Mouse (Mus musculus): ENCODE measurements around the gene Obscn. TPM values are rescaled to one million over a fixed set of nuclear protein-coding genes. Genes with fewer than 3 reads are reported as not detected.

The Obscn gene
- polyA plus RNA-seq, 1 experiment = 1.6 TPM

DNA sequence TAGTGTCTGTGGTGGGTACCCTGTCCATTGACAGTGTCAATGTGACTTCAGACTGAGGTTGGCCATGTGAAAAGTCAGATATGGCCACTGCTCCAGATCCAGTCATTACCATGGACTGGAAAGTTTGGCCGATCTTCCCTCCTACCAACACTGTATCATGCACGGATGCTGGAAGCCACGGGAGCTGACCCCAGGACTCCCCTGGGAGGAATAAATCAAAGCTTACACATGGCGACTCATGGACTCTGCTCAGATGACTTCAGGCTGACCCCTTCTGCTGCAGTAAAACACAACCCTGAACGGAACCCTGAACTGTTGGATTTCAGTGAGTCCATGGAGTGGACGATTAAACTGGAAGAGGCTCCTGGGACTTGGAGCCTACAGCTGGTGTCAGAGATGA, 109.8 kb downstream of the Obscn start:
- DNase-seq (ENCODE audit: low read depth in 1 of 2, low spot score in 2 of 2) = no peak
- Histone ChIP-seq H3K4me1 (ENCODE audit: control insufficient read depth, insufficient read depth, insufficient read length) (no peaks in the 10 kb centered on the region), H3K36me3 (ENCODE audit: control insufficient read depth, insufficient read depth, low read length) (no peaks in the 10 kb centered on the region), H3K27ac (ENCODE audit: insufficient read depth, low read length) (no peak overlapping the region), H3K4me3 (ENCODE audit: extremely low read depth, insufficient read depth, insufficient read length) (no peak overlapping the region), H3K27me3 (ENCODE audit: control insufficient read depth, insufficient read depth, low read length) (no peaks in the 10 kb centered on the region)
- TF ChIP-seq POLR2A (IDR thresholded peaks at IDR 0.05; ENCODE audit: low read depth, low read length) (no peak), CTCF (IDR thresholded peaks at IDR 0.05; ENCODE audit: extremely low read depth, insufficient read depth, insufficient read length, insufficient replicate concordance) (no peak)
- 80% methylated on average over 6 of the region's 6 CpGs for WGBS

DNA sequence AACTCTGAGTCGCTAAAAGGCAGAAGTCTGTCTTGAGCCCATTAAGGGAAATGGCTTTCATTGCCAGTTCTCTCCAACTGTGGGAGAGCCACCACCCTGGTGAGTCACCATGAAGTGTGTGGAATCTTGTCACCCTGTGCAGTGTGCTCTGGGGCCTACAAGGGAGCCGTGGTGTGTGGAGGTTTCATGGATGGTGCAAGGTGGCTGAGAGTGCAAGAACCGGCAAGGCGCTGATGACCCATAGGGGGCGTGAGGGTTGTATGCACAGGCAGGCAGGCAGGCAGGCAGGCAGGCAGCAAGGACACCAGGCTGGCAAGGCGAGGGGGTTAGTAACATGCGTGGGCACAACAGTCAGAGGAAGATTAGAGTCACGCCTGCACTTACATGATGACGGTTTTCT, 121.2 kb downstream of the Obscn start:
- Histone ChIP-seq H3K4me3 (ENCODE audit: extremely low read depth, insufficient read depth, insufficient read length) (no peak overlapping the region), H3K36me3 (ENCODE audit: control insufficient read depth, insufficient read depth, low read length) (no peaks in the 10 kb centered on the region), H3K27me3 (ENCODE audit: control insufficient read depth, insufficient read depth, low read length) (no peaks in the 10 kb centered on the region), H3K4me1 (ENCODE audit: control insufficient read depth, insufficient read depth, insufficient read length) (no peaks in the 10 kb centered on the region), H3K27ac (ENCODE audit: insufficient read depth, low read length) (no peak overlapping the region)
- TF ChIP-seq CTCF (IDR thresholded peaks at IDR 0.05; ENCODE audit: extremely low read depth, insufficient read depth, insufficient read length, insufficient replicate concordance) = 0 out of 2 replicates have a peak, but pooled peaks have one; percentile 9
- no peak for TF ChIP-seq POLR2A (IDR thresholded peaks at IDR 0.05; ENCODE audit: low read depth, low read length)
- no peak for DNase-seq (ENCODE audit: low read depth in 1 of 2, low spot score in 2 of 2)
- 34% methylated on average over 9 of the region's 9 CpGs for WGBS

DNA sequence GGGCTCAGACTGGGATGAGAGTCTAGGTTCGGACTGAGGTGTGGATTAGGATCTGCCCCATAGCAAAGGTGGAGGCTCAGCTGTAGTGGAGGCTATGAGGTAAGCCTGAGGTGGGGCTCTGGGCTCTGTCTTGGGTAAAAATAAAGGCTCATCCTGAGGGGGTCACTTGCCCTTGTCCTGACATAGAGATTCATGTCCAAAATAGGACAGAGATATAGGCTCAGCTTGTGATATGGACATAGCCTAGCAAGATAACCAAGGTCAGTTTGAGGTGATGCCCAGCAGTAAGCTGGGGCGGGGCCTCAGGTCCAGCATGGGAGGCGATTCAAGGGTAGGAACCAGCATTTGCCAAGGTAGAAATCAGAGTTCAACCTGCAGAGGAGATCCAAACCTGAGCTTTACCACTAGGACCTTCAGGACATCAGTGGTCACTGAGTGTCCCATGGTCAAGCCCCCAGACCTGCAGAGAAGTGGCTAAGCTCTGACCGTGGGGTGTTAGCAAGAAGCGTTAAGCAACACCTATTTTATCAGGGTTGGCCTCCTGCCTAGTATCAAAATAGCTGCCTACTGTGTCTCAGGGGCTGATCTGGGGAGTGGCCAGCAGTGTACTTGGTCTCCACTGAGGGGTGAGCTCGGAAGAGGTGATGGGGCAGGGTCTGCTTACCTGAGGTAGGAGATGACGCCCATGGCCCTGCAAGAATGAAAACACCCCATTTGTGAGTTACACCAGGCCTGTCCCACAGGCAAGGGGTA, 133.7 kb downstream of the Obscn start:
- DNase-seq (ENCODE audit: low read depth in 1 of 2, low spot score in 2 of 2) = no peak
- H3K36me3 ChIP-seq (ENCODE audit: control insufficient read depth, insufficient read depth, low read length) = no peaks in the 10 kb centered on the region
- no peak overlapping the region for H3K4me3 ChIP-seq (ENCODE audit: extremely low read depth, insufficient read depth, insufficient read length)
- no peak for TF ChIP-seq POLR2A (IDR thresholded peaks at IDR 0.05; ENCODE audit: low read depth, low read length)
- no peak for TF ChIP-seq CTCF (IDR thresholded peaks at IDR 0.05; ENCODE audit: extremely low read depth, insufficient read depth, insufficient read length, insufficient replicate concordance)
- WGBS = 91% methylated on average over 7 of the region's 7 CpGs
- no peaks in the 10 kb centered on the region for H3K4me1 ChIP-seq (ENCODE audit: control insufficient read depth, insufficient read depth, insufficient read length)
- no peak overlapping the region for H3K27ac ChIP-seq (ENCODE audit: insufficient read depth, low read length)
- no peaks in the 10 kb centered on the region for H3K27me3 ChIP-seq (ENCODE audit: control insufficient read depth, insufficient read depth, low read length)

DNA sequence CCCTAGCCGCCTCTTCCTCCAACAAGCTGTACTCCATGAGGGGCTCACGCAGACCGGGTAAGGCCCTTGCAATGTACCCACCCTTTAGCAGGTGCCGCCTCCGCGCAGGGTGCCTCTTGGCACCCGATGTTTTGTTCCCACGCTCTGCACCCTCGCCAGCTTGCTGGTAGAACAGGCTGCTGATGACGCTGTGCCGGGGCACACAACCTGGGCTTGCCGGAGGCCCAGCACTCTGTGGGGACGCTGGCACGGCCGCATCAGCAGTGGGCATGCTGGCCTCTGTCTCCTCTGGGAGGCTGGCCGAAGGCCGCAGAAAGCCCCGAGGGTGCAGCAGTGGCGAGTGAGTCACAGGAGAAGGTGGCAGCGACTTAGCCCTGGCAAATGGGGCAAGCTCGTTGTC, 135.6 kb downstream of the Obscn start:
- WGBS = 95% methylated on average over 21 of the region's 21 CpGs
- no peak overlapping the region for H3K27ac ChIP-seq (ENCODE audit: insufficient read depth, low read length)
- no peak overlapping the region for H3K4me3 ChIP-seq (ENCODE audit: extremely low read depth, insufficient read depth, insufficient read length)
- DNase-seq (ENCODE audit: low read depth in 1 of 2, low spot score in 2 of 2) = no peak
- peaks cover 2% of the 10 kb centered on the region; the same call in 1 of the 2 replicates for H3K4me1 ChIP-seq (ENCODE audit: control insufficient read depth, insufficient read depth, insufficient read length)
- no peaks in the 10 kb centered on the region for H3K27me3 ChIP-seq (ENCODE audit: control insufficient read depth, insufficient read depth, low read length)
- no peaks in the 10 kb centered on the region for H3K36me3 ChIP-seq (ENCODE audit: control insufficient read depth, insufficient read depth, low read length)
- TF ChIP-seq CTCF (IDR thresholded peaks at IDR 0.05; ENCODE audit: extremely low read depth, insufficient read depth, insufficient read length, insufficient replicate concordance) (no peak), POLR2A (IDR thresholded peaks at IDR 0.05; ENCODE audit: low read depth, low read length) (no peak)

DNA sequence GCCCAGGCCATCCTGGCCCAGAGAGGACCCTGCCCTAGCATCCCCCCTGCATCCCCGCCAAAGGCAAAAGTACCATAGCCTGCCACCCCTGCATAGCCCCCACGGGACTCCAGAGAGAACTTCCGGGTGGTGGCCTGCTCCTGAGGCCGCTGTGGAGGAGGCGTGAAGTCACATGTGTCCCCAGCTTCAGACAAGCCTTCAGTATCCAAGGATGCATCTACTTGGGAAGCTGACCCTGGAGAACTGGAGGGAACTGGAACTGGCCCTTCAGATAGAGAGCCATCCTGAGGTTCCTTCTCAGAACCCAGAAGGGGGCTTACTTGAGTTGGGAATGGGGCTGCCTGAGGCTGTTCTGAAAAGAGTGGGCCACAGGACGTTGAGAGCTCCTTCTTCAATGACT, 136.4 kb downstream of the Obscn start:
- Histone ChIP-seq H3K27me3 (ENCODE audit: control insufficient read depth, insufficient read depth, low read length) (no peaks in the 10 kb centered on the region), H3K36me3 (ENCODE audit: control insufficient read depth, insufficient read depth, low read length) (no peaks in the 10 kb centered on the region), H3K27ac (ENCODE audit: insufficient read depth, low read length) (no peak overlapping the region), H3K4me3 (ENCODE audit: extremely low read depth, insufficient read depth, insufficient read length) (no peak overlapping the region), H3K4me1 (ENCODE audit: control insufficient read depth, insufficient read depth, insufficient read length) (peaks cover 8% of the 10 kb centered on the region; the same call in 1 of the 2 replicates)
- no peak for DNase-seq (ENCODE audit: low read depth in 1 of 2, low spot score in 2 of 2)
- WGBS = 78% methylated on average over 6 of the region's 6 CpGs
- no peak for TF ChIP-seq CTCF (IDR thresholded peaks at IDR 0.05; ENCODE audit: extremely low read depth, insufficient read depth, insufficient read length, insufficient replicate concordance)

DNA sequence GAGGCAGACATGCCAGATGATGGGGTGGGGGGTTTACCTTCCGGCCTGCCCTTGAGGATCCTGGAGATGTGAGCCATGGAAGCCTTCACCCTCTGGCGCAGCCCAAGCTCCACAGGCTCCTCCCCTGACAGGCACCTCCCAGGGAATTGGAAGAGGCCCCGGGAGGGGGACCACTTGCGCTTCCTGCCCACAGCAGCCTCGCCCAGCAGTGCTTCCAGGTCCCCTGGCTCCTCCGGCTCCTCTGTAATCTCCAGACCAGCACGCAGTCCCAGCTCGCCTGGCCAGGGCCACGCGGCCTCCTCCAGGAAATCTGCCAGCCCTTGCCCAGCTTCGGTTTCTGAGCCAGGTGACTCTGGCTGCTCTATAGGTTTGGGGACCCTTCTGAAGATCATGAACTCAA, 137.0 kb downstream of the Obscn start:
- H3K27me3 ChIP-seq (ENCODE audit: control insufficient read depth, insufficient read depth, low read length) = no peaks in the 10 kb centered on the region
- H3K36me3 ChIP-seq (ENCODE audit: control insufficient read depth, insufficient read depth, low read length) = no peaks in the 10 kb centered on the region
- DNase-seq (ENCODE audit: low read depth in 1 of 2, low spot score in 2 of 2) = no peak
- no peak overlapping the region for H3K4me3 ChIP-seq (ENCODE audit: extremely low read depth, insufficient read depth, insufficient read length)
- peaks cover 11% of the 10 kb centered on the region for H3K4me1 ChIP-seq (ENCODE audit: control insufficient read depth, insufficient read depth, insufficient read length)
- TF ChIP-seq CTCF (IDR thresholded peaks at IDR 0.05; ENCODE audit: extremely low read depth, insufficient read depth, insufficient read length, insufficient replicate concordance) = no peak
- no peak for TF ChIP-seq POLR2A (IDR thresholded peaks at IDR 0.05; ENCODE audit: low read depth, low read length)
- no peak overlapping the region for H3K27ac ChIP-seq (ENCODE audit: insufficient read depth, low read length)
- WGBS = 60% methylated on average over 11 of the region's 11 CpGs

DNA sequence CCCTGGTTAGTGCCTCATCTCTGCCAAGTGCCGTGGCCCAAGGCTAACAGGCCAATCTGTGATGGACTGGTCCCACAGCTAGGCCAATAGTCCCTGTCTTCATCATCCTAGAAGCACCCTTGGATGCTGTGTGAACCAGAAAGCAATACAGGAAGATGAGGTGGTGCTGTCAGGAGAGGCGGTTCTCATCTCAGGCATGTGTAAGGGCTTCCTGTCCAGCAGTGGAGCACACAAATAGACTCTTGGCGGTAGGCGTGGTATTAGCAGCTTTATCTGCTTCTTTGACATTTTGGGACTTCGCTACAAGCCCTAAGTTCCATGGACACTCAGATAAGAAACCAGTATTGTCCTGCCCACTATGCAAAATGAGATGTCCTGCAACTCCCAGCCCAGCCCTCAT, 138.7 kb downstream of the Obscn start:
- 78% methylated on average over 5 of the region's 5 CpGs for WGBS
- Histone ChIP-seq H3K27ac (ENCODE audit: insufficient read depth, low read length) (no peak overlapping the region), H3K36me3 (ENCODE audit: control insufficient read depth, insufficient read depth, low read length) (no peaks in the 10 kb centered on the region), H3K4me1 (ENCODE audit: control insufficient read depth, insufficient read depth, insufficient read length) (peaks cover 19% of the 10 kb centered on the region), H3K4me3 (ENCODE audit: extremely low read depth, insufficient read depth, insufficient read length) (no peak overlapping the region), H3K27me3 (ENCODE audit: control insufficient read depth, insufficient read depth, low read length) (no peaks in the 10 kb centered on the region)
- DNase-seq (ENCODE audit: low read depth in 1 of 2, low spot score in 2 of 2) = no peak
- no peak for TF ChIP-seq CTCF (IDR thresholded peaks at IDR 0.05; ENCODE audit: extremely low read depth, insufficient read depth, insufficient read length, insufficient replicate concordance)
- no peak for TF ChIP-seq POLR2A (IDR thresholded peaks at IDR 0.05; ENCODE audit: low read depth, low read length)

All from spleen, adult 2 months (tissue).